Mouse (Mus musculus) limb, embryonic 10.5 days (tissue): Measurements from ENCODE around the gene Sh3bp2. TPM values are rescaled to one million over a fixed set of nuclear protein-coding genes. Genes with fewer than 3 reads are reported as not detected.
A peak's percentile ranks its signal among the peaks of the same experiment; 100 is the strongest.
"Not testable (repeated sequence)": the region's sequence is repeated elsewhere in the genome, so short reads cannot be mapped to it uniquely, and the experiment has no call there.

ENCODE experiments used
- DNase-seq: peaks from one replicate; pipeline ENCODE4 v3.0.0-alpha.2; 2017; ENCODE audit warnings: low spot score
- H3K27ac ChIP-seq: fragments of 300-500 bp; sonication (generic); 2 replicates; pipeline ENCODE4 v1.5.1; 2016; ENCODE audit warnings: mild to moderate bottlenecking
- H3K27me3 ChIP-seq: fragments of 300-500 bp; sonication (generic); 2 replicates; pipeline ENCODE4 v1.6.1; 2016; ENCODE audit warnings: low read depth, mild to moderate bottlenecking; ENCODE audit not compliant: poor library complexity, severe bottlenecking
- H3K36me3 ChIP-seq: fragments of 300-500 bp; sonication (generic); 2 replicates; pipeline ENCODE4 v1.6.1; 2016; ENCODE audit warnings: mild to moderate bottlenecking, moderate library complexity
- H3K4me1 ChIP-seq: fragments of 300-500 bp; sonication (generic); 2 replicates; pipeline ENCODE4 v1.6.1; 2016
- H3K4me3 ChIP-seq: fragments of 300-500 bp; sonication (generic); 2 replicates; pipeline ENCODE4 v1.5.1; 2016; ENCODE audit warnings: mild to moderate bottlenecking, moderate library complexity
- H3K9me3 ChIP-seq: fragments of 300-500 bp; sonication (generic); replicated peaks from 2 replicates; pipeline ENCODE4 v1.6.1; 2016; ENCODE audit warnings: mild to moderate bottlenecking
- WGBS: fragments of 180-500 bp; shearing (Covaris S2); methylation state at CpG from one replicate; pipeline ENCODE4 v1.1.7; 2016; 5-methylcytosine and 5-hydroxymethylcytosine counted together
- polyA plus RNA-seq: library from polyadenylated mRNA; unstranded; fragments of >200 nt; fragmentation: Nextera tagmentation; extraction: Ambion mirVana; gene quantifications from 2 replicates; pipeline ENCODE4 v1.2.1, GENCODE M21; 2016

The Sh3bp2 gene
- polyA plus RNA-seq, 1 experiment from 2014 or later = 9.9 TPM

GRCm38 (mm10) chr5:34581671-34582313, 56.2 kb downstream of the Sh3bp2 start:
- H3K4me1 ChIP-seq, H3K9me3 ChIP-seq, DNase-seq, H3K27me3 ChIP-seq, H3K4me3 ChIP-seq: not testable (repeated sequence)
- H3K27ac ChIP-seq = peak overlapping the region; percentile 36; the same call in 1 of the 2 replicates
- 54% methylated on average over 9 of the region's 10 CpGs for WGBS
- peaks cover 18% of the 10 kb centered on the region for H3K36me3 ChIP-seq

- Histone ChIP-seq H3K9me3 (no peaks in the 10 kb centered on the region), H3K36me3 (peaks cover 13% of the 10 kb centered on the region), H3K27ac (no peak overlapping the region), H3K4me3 (no peak overlapping the region), H3K4me1 (no peaks in the 10 kb centered on the region), H3K27me3 (no peaks in the 10 kb centered on the region)
- WGBS = 84% methylated on average over 5 of the region's 5 CpGs
- no peak for DNase-seq
Measured at GRCm38 (mm10) chr5:34582314-34582675, 56.7 kb downstream of the Sh3bp2 start.

DNA sequence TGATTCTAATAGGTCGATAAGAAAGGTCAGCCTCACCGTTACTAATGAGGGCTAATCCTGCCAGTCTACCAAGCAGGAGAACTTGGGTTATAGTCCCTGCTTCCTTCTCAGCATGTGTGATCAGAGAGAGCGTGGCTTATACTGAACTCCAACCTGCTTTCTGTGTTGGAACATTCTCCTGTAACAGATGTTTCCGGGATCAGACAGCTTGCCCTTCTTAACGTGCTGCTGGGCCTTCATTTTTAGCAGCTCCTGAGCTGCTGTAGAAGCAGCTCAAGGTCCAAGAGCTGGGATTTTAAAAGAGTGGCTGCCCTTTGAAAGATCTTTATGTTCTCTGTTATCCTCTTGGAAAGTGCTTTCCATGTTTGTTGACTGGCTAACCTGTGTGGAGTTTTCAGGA, 59.6 kb downstream of the Sh3bp2 start:
- Histone ChIP-seq H3K9me3 (no peaks in the 10 kb centered on the region), H3K27me3 (no peaks in the 10 kb centered on the region), H3K36me3 (peaks cover 3% of the 10 kb centered on the region), H3K4me1 (peaks cover 8% of the 10 kb centered on the region), H3K4me3 (no peak overlapping the region), H3K27ac (no peak overlapping the region)
- 84% methylated on average over 5 of the region's 5 CpGs for WGBS
- DNase-seq = no peak

DNA sequence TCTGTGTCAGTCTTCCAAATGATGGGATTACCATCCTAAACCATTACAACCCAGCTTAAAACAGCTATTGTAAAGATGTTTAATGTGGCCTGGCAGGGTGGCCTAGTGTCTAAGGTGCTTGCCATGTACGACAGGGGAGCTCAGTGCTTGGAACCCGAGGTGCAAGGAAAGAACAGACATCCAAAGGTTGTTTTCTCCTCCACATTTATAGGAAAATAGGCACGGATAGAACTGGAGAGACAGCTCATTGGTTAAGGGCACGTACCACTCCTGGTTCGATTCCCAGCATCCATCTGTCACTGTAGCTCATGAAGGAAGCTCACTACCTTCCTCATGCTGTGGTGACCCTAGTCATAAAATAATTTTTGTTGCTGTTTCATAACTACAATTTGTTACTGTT, 62.2 kb downstream of the Sh3bp2 start:
- DNase-seq = no peak
- WGBS = 90% methylated on average over 5 of the region's 5 CpGs
- Histone ChIP-seq H3K9me3 (no peaks in the 10 kb centered on the region), H3K36me3 (peaks cover 6% of the 10 kb centered on the region), H3K4me1 (peaks cover 9% of the 10 kb centered on the region), H3K4me3 (no peak overlapping the region), H3K27me3 (no peaks in the 10 kb centered on the region), H3K27ac (no peak overlapping the region)

GRCm38 (mm10) chr5:34590059-34590458, 64.4 kb downstream of the Sh3bp2 start:
- no peak overlapping the region for H3K27ac ChIP-seq
- no peak overlapping the region for H3K4me3 ChIP-seq
- peaks cover 9% of the 10 kb centered on the region for H3K4me1 ChIP-seq
- H3K9me3 ChIP-seq = no peaks in the 10 kb centered on the region
- no peak for DNase-seq
- H3K36me3 ChIP-seq = peaks cover 10% of the 10 kb centered on the region
- no peaks in the 10 kb centered on the region for H3K27me3 ChIP-seq
- WGBS = 24% methylated on average over 5 of the region's 5 CpGs

GRCm38 (mm10) chr5:34590702-34591101, 65.1 kb downstream of the Sh3bp2 start:
- no peak for DNase-seq
- H3K4me3 ChIP-seq = no peak overlapping the region
- H3K4me1 ChIP-seq = peaks cover 9% of the 10 kb centered on the region
- WGBS = 82% methylated on average over 4 of the region's 4 CpGs
- no peak overlapping the region for H3K27ac ChIP-seq
- H3K27me3 ChIP-seq = no peaks in the 10 kb centered on the region
- no peaks in the 10 kb centered on the region for H3K9me3 ChIP-seq
- peaks cover 10% of the 10 kb centered on the region for H3K36me3 ChIP-seq

- Histone ChIP-seq H3K27me3 (no peaks in the 10 kb centered on the region), H3K36me3 (peaks cover 10% of the 10 kb centered on the region), H3K4me1 (peaks cover 9% of the 10 kb centered on the region), H3K9me3 (no peaks in the 10 kb centered on the region), H3K27ac (no peak overlapping the region), H3K4me3 (no peak overlapping the region)
- 87% methylated on average over 5 of the region's 5 CpGs for WGBS
- DNase-seq = no peak
Measured at GRCm38 (mm10) chr5:34591388-34592004, 65.9 kb downstream of the Sh3bp2 start.

GRCm38 (mm10) chr5:34592224-34592623, 66.6 kb downstream of the Sh3bp2 start:
- WGBS = 86% methylated on average over 5 of the region's 5 CpGs
- not testable (repeated sequence) for H3K9me3 ChIP-seq, H3K4me1 ChIP-seq, H3K27ac ChIP-seq, H3K4me3 ChIP-seq, H3K27me3 ChIP-seq, DNase-seq
- H3K36me3 ChIP-seq = peaks cover 10% of the 10 kb centered on the region

- no peak overlapping the region for H3K4me3 ChIP-seq
- no peak overlapping the region for H3K27ac ChIP-seq
- peaks cover 9% of the 10 kb centered on the region for H3K4me1 ChIP-seq
- peaks cover 13% of the 10 kb centered on the region for H3K36me3 ChIP-seq
- no peak for DNase-seq
- WGBS = 94% methylated on average over 6 of the region's 6 CpGs
- H3K9me3 ChIP-seq = no peaks in the 10 kb centered on the region
- no peaks in the 10 kb centered on the region for H3K27me3 ChIP-seq
Measured at GRCm38 (mm10) chr5:34592666-34593065, 67.0 kb downstream of the Sh3bp2 start.

DNA sequence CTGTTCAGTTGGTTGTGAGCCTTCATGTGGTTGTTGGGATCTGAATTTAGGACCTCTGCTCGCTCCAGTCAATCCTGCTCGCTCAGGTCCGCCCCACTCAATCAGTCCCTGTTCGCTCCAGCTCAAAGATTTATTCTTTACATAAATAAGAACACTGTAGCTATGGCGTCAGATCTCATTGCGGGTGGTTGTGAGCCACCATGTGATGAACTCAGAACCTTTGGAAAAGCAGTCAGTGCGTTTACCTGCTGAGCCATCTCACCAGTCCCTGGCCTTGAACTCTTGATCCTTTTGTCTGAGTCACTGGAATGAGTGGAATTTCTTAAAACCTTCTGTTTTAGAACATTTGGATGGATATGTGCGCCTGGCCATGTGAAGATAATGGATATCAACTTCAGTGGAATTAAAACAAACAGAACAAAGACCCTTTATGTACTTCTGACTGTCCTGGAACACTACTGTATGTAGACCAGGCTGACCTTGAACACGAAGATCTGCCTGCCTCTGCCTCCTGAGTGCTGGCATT, 67.6 kb downstream of the Sh3bp2 start:
- H3K9me3 ChIP-seq = no peaks in the 10 kb centered on the region
- H3K36me3 ChIP-seq = peaks cover 19% of the 10 kb centered on the region
- H3K27me3 ChIP-seq = no peaks in the 10 kb centered on the region
- 96% methylated on average over 9 of the region's 9 CpGs for WGBS
- peaks cover 9% of the 10 kb centered on the region for H3K4me1 ChIP-seq
- DNase-seq = no peak
- no peak overlapping the region for H3K27ac ChIP-seq
- no peak overlapping the region for H3K4me3 ChIP-seq

- DNase-seq = no peak
- Histone ChIP-seq H3K4me1 (no peaks in the 10 kb centered on the region), H3K4me3 (no peak overlapping the region), H3K36me3 (peaks cover 70% of the 10 kb centered on the region), H3K9me3 (no peaks in the 10 kb centered on the region), H3K27me3 (no peaks in the 10 kb centered on the region), H3K27ac (no peak overlapping the region)
- 96% methylated on average over 5 of the region's 5 CpGs for WGBS
Measured at GRCm38 (mm10) chr5:34604576-34604975, 78.9 kb downstream of the Sh3bp2 start.

GRCm38 (mm10) chr5:34607100-34607880, 81.7 kb downstream of the Sh3bp2 start:
- no peaks in the 10 kb centered on the region for H3K27me3 ChIP-seq
- H3K4me3 ChIP-seq = no peak overlapping the region
- H3K4me1 ChIP-seq = no peaks in the 10 kb centered on the region
- no peak for DNase-seq
- no peaks in the 10 kb centered on the region for H3K9me3 ChIP-seq
- no peak overlapping the region for H3K27ac ChIP-seq
- 87% methylated on average over 8 of the region's 8 CpGs for WGBS
- H3K36me3 ChIP-seq = peaks cover 75% of the 10 kb centered on the region

GRCm38 (mm10) chr5:34608226-34608625, 82.6 kb downstream of the Sh3bp2 start:
- Histone ChIP-seq H3K4me1 (no peaks in the 10 kb centered on the region), H3K4me3 (no peak overlapping the region), H3K36me3 (peaks cover 72% of the 10 kb centered on the region), H3K27ac (no peak overlapping the region), H3K9me3 (no peaks in the 10 kb centered on the region), H3K27me3 (no peaks in the 10 kb centered on the region)
- WGBS = 84% methylated on average over 3 of the region's 3 CpGs
- DNase-seq = no peak
